Mouse (Mus musculus) heart, adult 2 months (tissue): ENCODE results near the gene Pappa. TPM values are rescaled to one million over a fixed set of nuclear protein-coding genes. Genes with fewer than 3 reads are reported as not detected.
A peak's percentile ranks its signal among the peaks of the same experiment; 100 is the strongest.

ENCODE experiments used
- DNase-seq, 2 experiments: peaks; one replicate each; pipeline ENCODE4 v3.0.0; 2021
- H3K27ac ChIP-seq: fragments of 200-600 bp; 2 replicates; pipeline ENCODE4 v1.8.1; 2022
- H3K27me3 ChIP-seq: fragments of 200-500 bp; 2 replicates; pipeline ENCODE4 v1.6.1; 2012; ENCODE audit warnings: mild to moderate bottlenecking, low read length, inconsistent platforms, mixed read lengths; ENCODE audit not compliant: control insufficient read depth, insufficient read depth
- H3K36me3 ChIP-seq: fragments of 200-500 bp; 2 replicates; pipeline ENCODE4 v1.6.1; 2012; ENCODE audit warnings: low read length, inconsistent platforms; ENCODE audit not compliant: control insufficient read depth, insufficient read depth
- H3K4me1 ChIP-seq: fragments of 200-500 bp; 2 replicates; pipeline ENCODE4 v1.6.1; 2011; ENCODE audit warnings: low read length; ENCODE audit not compliant: control insufficient read depth, insufficient read depth
- H3K4me3 ChIP-seq: fragments of 200-600 bp; 2 replicates; pipeline ENCODE4 v1.8.1; 2022
- H3K79me2 ChIP-seq: fragments of 200-500 bp; replicated peaks from 2 replicates; pipeline ENCODE4 v1.6.1; 2012; ENCODE audit warnings: mild to moderate bottlenecking, inconsistent platforms, low read length, moderate library complexity, mixed read lengths; ENCODE audit not compliant: control insufficient read depth, insufficient read depth
- H3K9ac ChIP-seq: fragments of 200-500 bp; 2 replicates; pipeline ENCODE4 v1.6.1; 2012; ENCODE audit warnings: low read depth, mild to moderate bottlenecking, control low read depth, inconsistent platforms, low read length, mixed read lengths
- CTCF ChIP-seq: fragments of 200-600 bp; IDR thresholded peaks from 2 replicates; pipeline ENCODE4 v1.8.1; 2022; ENCODE audit warnings: antibody characterized with exemption, mild to moderate bottlenecking, moderate library complexity
- EP300 ChIP-seq: fragments of 200-500 bp; IDR thresholded peaks from 2 replicates; pipeline ENCODE4 v1.6.1; 2011; ENCODE audit warnings: low read depth, low read length, control low read depth; ENCODE audit not compliant: insufficient read depth
- POLR2A ChIP-seq: fragments of 200-500 bp; IDR thresholded peaks from 2 replicates; pipeline ENCODE4 v1.6.1; 2011; ENCODE audit warnings: mild to moderate bottlenecking, low read depth, low read length, control low read depth; ENCODE audit not compliant: insufficient read depth
- WGBS: fragments of 180-500 bp; shearing (Covaris S2); methylation state at CpG from one replicate; pipeline ENCODE4 v1.1.7; 2018; 5-methylcytosine and 5-hydroxymethylcytosine counted together
- intact Hi-C: fragments of 180-260 bp; cut with DNase I; formaldehyde crosslinking; loops from one replicate; pipeline ENCODE4 v1.15.1; 2025
- polyA plus RNA-seq: library from polyadenylated mRNA; depleted of rRNA; stranded (reverse); fragments of >200 nt; gene quantifications from 2 replicates; pipeline ENCODE4 v1.2.3, GENCODE M21; 2012
- total RNA-seq, 2 experiments: library from RNA; stranded (reverse); gene quantifications; 2 replicates each; pipeline ENCODE4 v1.2.3; 2021

Pappa gene
- total and polyA plus RNA-seq, 3 experiments, result 0.16 to 0.41 (median 0.39) TPM

GRCm38 (mm10) chr4:65350521-65350920 is 226.5 kb downstream of the Pappa start:
- TF ChIP-seq CTCF (no peak), POLR2A (no peak), EP300 (no peak)
- Histone ChIP-seq H3K9ac (no peak overlapping the region), H3K79me2 (no peaks in the 10 kb centered on the region), H3K4me1 (peaks cover 1% of the 10 kb centered on the region; the same call in 1 of the 2 replicates), H3K27ac (no peak overlapping the region), H3K27me3 (no peaks in the 10 kb centered on the region), H3K36me3 (no peaks in the 10 kb centered on the region), H3K4me3 (no peak overlapping the region)
- 79% methylated on average over 7 of the region's 7 CpGs for WGBS
- intact Hi-C loops, result no loop called here
- DNase-seq, result no peak

GRCm38 (mm10) chr4:65354580-65354979 is 230.6 kb downstream of the Pappa start:
- Histone ChIP-seq H3K9ac (no peak overlapping the region), H3K27me3 (no peaks in the 10 kb centered on the region), H3K27ac (no peak overlapping the region), H3K79me2 (no peaks in the 10 kb centered on the region), H3K36me3 (no peaks in the 10 kb centered on the region), H3K4me1 (peaks cover 1% of the 10 kb centered on the region; the same call in 1 of the 2 replicates), H3K4me3 (no peak overlapping the region)
- DNase-seq, result peak; percentile 16 to 33
- no peak for TF ChIP-seq POLR2A
- TF ChIP-seq CTCF, result no peak
- no peak for TF ChIP-seq EP300
- WGBS, result 45% methylated on average over 4 of the region's 4 CpGs
- intact Hi-C loops, result no loop called here

DNA sequence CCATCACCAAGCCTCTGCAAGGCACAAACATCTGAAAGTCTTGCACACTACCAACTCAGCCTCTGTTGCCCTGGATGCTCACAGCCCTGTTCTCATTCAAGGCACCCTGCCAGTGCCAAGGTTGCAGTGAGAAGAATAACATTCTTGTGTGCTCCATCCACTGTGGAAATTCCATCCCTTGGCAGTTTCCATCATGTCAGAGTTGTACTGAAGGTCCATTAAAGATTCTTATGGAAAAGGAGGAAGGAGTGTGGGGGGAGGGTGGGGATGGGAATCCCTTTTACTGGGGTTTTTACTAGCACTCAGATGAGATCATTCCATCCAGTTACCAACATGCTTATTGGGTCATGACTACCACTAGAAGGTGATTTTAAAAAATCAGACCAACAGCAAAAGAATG is 243.2 kb downstream of the Pappa start:
- no peak for DNase-seq
- TF ChIP-seq POLR2A (no peak), EP300 (no peak), CTCF (no peak)
- intact Hi-C loops, result no loop called here

GRCm38 (mm10) chr4:65372731-65373130 is 248.8 kb downstream of the Pappa start:
- H3K27me3 ChIP-seq, result no peaks in the 10 kb centered on the region
- H3K79me2 ChIP-seq, result no peaks in the 10 kb centered on the region
- DNase-seq, result peak in 1 of 2 experiments; percentile 47
- no peak overlapping the region for H3K4me3 ChIP-seq
- no peaks in the 10 kb centered on the region for H3K36me3 ChIP-seq
- intact Hi-C loops, result no loop called here
- 70% methylated on average over 3 of the region's 3 CpGs for WGBS
- H3K4me1 ChIP-seq, result no peaks in the 10 kb centered on the region; the same call in 1 of the 2 replicates
- no peak for TF ChIP-seq POLR2A
- TF ChIP-seq CTCF, result no peak
- no peak for TF ChIP-seq EP300
- no peak overlapping the region for H3K9ac ChIP-seq
- H3K27ac ChIP-seq, result no peak overlapping the region

More for the DNA sequence above, 243.2 kb downstream of the Pappa start:
- no peak overlapping the region for H3K9ac ChIP-seq
- H3K27ac ChIP-seq, result no peak overlapping the region
- H3K79me2 ChIP-seq, result no peaks in the 10 kb centered on the region
- no peaks in the 10 kb centered on the region for H3K36me3 ChIP-seq
- no peaks in the 10 kb centered on the region for H3K4me1 ChIP-seq
- H3K4me3 ChIP-seq, result no peak overlapping the region
- H3K27me3 ChIP-seq, result no peaks in the 10 kb centered on the region

DNA sequence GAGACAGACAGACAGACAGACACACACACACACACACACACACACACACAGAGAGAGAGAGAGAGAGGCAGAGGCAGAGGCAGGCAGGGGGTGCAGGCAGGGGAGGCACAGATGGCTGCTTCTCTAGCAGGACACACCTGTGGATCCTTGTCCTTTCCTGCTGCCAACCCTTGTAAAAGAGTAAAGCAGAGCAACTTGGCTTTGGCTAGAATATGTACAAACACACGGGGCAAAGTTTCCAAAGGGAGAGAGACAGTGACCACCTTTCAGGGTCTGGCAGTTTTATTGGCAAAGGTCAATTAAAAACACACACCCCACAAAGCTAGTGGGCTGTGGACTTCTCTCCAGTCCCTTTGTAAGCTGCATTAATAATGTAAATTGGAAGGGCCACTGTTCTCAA is 249.9 kb downstream of the Pappa start:
- no peak for TF ChIP-seq POLR2A
- no peak for TF ChIP-seq CTCF
- TF ChIP-seq EP300, result no peak
- H3K4me3 ChIP-seq, result no peak overlapping the region
- intact Hi-C loops, result no loop called here
- no peaks in the 10 kb centered on the region for H3K79me2 ChIP-seq
- H3K27me3 ChIP-seq, result no peaks in the 10 kb centered on the region
- H3K4me1 ChIP-seq, result no peaks in the 10 kb centered on the region; the same call in 1 of the 2 replicates
- H3K27ac ChIP-seq, result no peak overlapping the region
- DNase-seq, result no peak
- 70% methylated on average over 1 of the region's 1 CpGs for WGBS
- H3K36me3 ChIP-seq, result no peaks in the 10 kb centered on the region
- no peak overlapping the region for H3K9ac ChIP-seq

DNA sequence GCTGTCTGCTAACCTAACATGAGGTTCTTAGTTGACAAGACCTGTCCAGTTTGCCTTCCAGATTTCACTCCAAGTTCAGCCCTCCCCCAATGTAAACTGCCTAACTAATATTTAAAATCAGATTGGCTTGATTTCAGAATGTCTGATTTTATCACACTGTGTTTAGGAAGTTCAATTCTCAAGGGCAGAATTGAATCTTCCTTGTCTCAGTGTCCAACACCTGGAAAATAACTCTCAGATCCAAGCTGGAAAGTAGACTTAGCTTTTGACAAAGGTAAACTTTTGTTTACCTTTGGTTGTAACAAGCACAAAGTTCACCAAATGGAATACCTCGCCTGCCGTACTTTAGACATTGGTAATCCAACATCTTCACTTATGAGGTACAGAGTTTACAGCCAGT is 252.6 kb downstream of the Pappa start:
- H3K79me2 ChIP-seq, result no peaks in the 10 kb centered on the region
- 92% methylated on average over 2 of the region's 2 CpGs for WGBS
- H3K36me3 ChIP-seq, result no peaks in the 10 kb centered on the region
- TF ChIP-seq POLR2A (no peak), EP300 (no peak), CTCF (no peak)
- intact Hi-C loops, result no loop called here
- no peak overlapping the region for H3K27ac ChIP-seq
- no peaks in the 10 kb centered on the region for H3K27me3 ChIP-seq
- no peak for DNase-seq
- H3K9ac ChIP-seq, result no peak overlapping the region
- no peak overlapping the region for H3K4me3 ChIP-seq
- no peaks in the 10 kb centered on the region; the same call in 1 of the 2 replicates for H3K4me1 ChIP-seq
